Mouse (Mus musculus) olfactory bulb, adult 2 months (tissue): ENCODE results near the gene Tnpo3. TPM values are rescaled to one million over a fixed set of nuclear protein-coding genes. Genes with fewer than 3 reads are reported as not detected.
"Not testable (repeated sequence)": the region's sequence is repeated elsewhere in the genome, so short reads cannot be mapped to it uniquely, and the experiment has no call there.

ENCODE experiments used
- H3K27ac ChIP-seq: fragments of 200-500 bp; 2 replicates; pipeline ENCODE4 v1.5.1; 2012; ENCODE audit warnings: low read depth, low read length; ENCODE audit not compliant: insufficient read depth
- H3K4me1 ChIP-seq: fragments of 200-500 bp; 2 replicates; pipeline ENCODE4 v1.6.1; 2012; ENCODE audit warnings: low read length; ENCODE audit not compliant: control insufficient read depth, insufficient read depth
- H3K4me3 ChIP-seq: fragments of 200-500 bp; 2 replicates; pipeline ENCODE4 v1.5.1; 2012; ENCODE audit warnings: mild to moderate bottlenecking, low read depth, low read length, moderate library complexity; ENCODE audit not compliant: insufficient read depth
- CTCF ChIP-seq: fragments of 200-500 bp; IDR thresholded peaks from 2 replicates; pipeline ENCODE4 v1.5.1; 2012; ENCODE audit warnings: low read depth, mild to moderate bottlenecking, low read length, moderate library complexity; ENCODE audit not compliant: insufficient read depth
- POLR2A ChIP-seq: fragments of 200-500 bp; IDR thresholded peaks from 2 replicates; pipeline ENCODE4 v1.6.1; 2012; ENCODE audit warnings: mild to moderate bottlenecking, low read depth, low read length, moderate library complexity; ENCODE audit not compliant: insufficient read depth
- WGBS: fragments of 180-500 bp; shearing (Covaris S2); methylation state at CpG from one replicate; pipeline ENCODE4 v1.1.7; 2018; 5-methylcytosine and 5-hydroxymethylcytosine counted together
- polyA plus RNA-seq: library from polyadenylated mRNA; stranded (reverse); fragments of >200 nt; gene quantifications from 2 replicates; pipeline ENCODE4 v1.2.4, GENCODE M21; 2012; ENCODE audit warnings: low replicate concordance; ENCODE audit not compliant: missing spikeins, insufficient read depth, insufficient read length

Tnpo3 gene
- polyA plus RNA-seq, 1 experiment, result not detected

GRCm38 (mm10) chr6:29623857-29624256 lies 14.2 kb upstream of the Tnpo3 start:
- Histone ChIP-seq H3K4me3 (no peak overlapping the region), H3K4me1 (no peaks in the 10 kb centered on the region), H3K27ac (no peak overlapping the region)
- WGBS, result 92% methylated on average over 2 of the region's 2 CpGs
- no peak for TF ChIP-seq POLR2A
- TF ChIP-seq CTCF, result no peak

DNA sequence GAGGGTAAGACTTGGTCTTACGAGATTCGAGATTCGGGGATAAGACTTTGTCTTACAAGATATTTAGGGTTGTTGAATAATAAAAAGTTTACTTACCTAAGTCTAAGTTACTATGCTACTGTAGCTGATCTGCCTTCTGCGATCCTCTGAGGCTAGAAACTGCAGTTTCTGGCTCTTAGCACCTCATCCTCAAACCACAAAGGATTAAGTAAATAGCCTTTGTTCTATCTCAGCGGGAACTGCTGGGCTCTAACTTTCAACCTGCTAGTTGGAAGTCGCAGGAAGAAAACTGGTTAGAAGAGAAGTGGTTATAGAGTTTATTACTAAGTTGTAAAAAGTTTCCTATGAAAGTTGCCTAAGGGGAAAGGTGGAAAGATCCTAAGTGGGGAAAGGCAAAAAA lies 12.6 kb upstream of the Tnpo3 start:
- WGBS, result 54% methylated on average over 6 of the region's 6 CpGs
- no peaks in the 10 kb centered on the region for H3K4me1 ChIP-seq
- H3K4me3 ChIP-seq, result no peak overlapping the region
- H3K27ac ChIP-seq, result no peak overlapping the region
- no peak for TF ChIP-seq POLR2A
- TF ChIP-seq CTCF, result no peak

DNA sequence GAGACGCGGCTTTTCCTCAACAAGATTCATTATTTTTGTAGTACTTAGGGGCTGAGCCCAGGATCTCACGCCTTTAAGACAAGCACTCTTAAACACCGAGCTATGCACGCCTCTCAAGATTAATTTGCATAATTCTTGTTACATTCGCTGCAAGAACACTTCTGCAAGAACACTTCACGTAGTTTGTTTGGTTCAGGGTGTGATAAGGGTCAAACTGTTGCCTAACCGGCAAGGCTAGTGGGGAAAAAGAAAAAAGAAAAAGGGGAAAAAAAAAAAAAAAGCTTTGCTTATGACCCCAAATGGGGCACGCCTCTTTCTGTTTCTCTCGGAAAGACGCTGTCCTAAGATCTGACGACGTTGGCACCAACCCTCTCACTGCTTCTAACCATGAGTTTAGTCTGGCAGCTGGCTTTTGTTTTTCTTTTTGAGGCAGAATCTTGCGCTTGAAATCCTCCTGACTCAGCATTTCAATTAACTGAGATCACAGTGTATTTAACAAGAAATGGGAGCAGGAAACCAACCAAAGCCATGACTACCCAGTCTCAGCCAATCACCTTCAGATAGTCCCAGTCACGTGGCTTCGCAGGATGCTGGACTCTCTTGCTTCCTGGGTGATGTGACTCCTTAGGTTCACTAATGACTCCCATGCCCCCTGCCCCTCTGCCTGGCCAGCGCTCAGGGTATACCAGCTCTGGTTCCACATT lies 11.3 kb upstream of the Tnpo3 start:
- Histone ChIP-seq H3K4me1 (no peaks in the 10 kb centered on the region), H3K4me3 (no peak overlapping the region), H3K27ac (no peak overlapping the region)
- no peak for TF ChIP-seq POLR2A
- WGBS, result 44% methylated on average over 17 of the region's 17 CpGs

DNA sequence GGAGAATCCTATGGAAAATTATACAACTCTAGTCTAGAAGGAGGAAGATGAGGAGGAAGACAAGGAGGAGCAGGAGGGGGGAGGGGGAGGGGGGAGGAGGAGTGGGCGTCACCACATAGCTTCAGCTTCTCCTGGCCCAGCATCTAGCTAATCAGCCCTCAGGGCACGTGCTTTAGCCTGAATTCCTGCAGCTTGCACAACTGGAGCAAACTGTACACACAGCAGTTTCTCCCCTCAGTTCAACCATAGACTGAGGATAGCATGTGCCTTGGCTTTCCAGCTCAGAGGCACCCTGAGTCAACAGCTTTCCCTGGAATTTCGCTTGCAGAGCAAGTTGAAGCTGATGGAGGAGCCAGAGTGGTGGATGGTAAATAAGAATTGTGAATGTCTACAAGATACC lies 10.5 kb upstream of the Tnpo3 start:
- WGBS, result 47% methylated on average over 3 of the region's 3 CpGs
- no peak for TF ChIP-seq POLR2A
- no peak for TF ChIP-seq CTCF

DNA sequence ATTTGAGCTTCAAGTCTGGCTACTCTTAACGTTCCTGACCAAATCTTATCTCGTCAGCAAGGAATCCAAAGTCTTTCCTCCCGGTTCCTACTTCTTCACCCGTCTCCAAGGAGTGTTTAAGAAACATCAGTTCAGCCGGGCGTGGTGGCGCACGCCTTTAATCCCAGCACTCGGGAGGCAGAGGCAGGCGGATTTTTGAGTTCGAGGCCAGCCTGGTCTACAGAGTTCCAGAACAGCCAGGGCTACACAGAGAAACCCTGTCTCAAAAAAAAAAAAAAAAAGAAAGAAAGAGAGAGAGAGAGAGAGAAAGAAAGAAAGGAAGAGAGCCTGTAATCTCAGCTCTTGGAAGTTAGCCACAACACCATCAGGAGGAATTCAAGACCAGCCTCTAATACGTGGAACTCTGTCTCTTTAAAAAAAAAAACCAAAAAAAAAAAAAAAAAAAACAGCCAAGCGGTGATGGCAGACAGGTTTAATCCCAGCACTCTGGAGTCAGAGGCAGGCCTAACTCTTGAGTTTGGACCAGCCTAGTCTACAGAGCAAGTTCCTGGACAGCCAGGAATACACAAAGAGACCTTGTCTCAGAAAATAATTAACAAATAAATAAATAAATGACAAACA lies 443 bp upstream of the Tnpo3 start:
- WGBS, result 10% methylated on average over 13 of the region's 13 CpGs
- Histone ChIP-seq H3K4me3 (peak overlapping the region; percentile 68), H3K27ac (peak overlapping the region; percentile 17; the same call in 1 of the 2 replicates)
- H3K4me1 ChIP-seq, result not testable (repeated sequence)

More for the DNA sequence above, 10.5 kb upstream of the Tnpo3 start:
- H3K27ac ChIP-seq, result no peak overlapping the region
- H3K4me1 ChIP-seq, result no peaks in the 10 kb centered on the region
- no peak overlapping the region for H3K4me3 ChIP-seq

DNA sequence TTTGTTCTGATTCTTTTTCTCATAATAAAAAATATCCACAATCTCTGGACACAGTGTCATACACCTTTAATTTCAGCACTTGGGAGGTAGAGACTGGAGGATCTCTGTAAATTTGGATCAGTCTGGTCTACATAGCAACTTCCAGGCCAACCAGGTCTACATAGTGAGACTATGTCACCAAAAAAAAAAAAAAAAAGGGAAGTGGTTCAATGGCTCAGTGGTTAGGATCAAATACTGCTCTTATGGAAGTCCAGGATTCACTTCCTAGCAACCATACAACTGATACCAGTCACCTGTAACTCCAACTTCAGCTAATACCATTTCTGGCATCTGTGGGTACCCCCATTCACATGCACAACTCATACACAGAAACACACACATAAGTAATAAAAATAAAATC lies 9.5 kb downstream of the Tnpo3 start:
- Histone ChIP-seq H3K4me1 (no peaks in the 10 kb centered on the region), H3K4me3 (no peak overlapping the region), H3K27ac (no peak overlapping the region)
- no peak for TF ChIP-seq POLR2A
- no peak for TF ChIP-seq CTCF

DNA sequence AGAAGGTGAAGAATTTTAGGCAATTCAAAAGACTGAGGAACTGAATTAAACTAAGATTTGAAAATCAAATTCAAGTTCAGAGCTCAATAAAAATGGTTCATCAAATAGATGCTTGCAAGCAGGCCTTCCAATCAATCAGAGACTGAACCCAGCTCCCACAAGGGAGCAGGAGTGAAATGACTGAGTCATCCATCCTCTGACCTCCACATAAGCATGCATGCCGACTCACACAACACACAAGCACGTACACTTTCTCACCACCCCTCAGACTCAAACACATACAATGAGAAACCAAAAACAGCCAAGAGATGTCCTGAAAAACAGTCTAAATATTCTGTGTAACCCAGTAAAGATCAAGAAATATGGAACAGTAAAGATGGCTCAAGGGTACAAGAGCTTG lies 14.0 kb downstream of the Tnpo3 start:
- H3K4me3 ChIP-seq, result no peak overlapping the region
- TF ChIP-seq POLR2A, result no peak
- TF ChIP-seq CTCF, result no peak
- WGBS, result 64% methylated on average over 2 of the region's 2 CpGs

DNA sequence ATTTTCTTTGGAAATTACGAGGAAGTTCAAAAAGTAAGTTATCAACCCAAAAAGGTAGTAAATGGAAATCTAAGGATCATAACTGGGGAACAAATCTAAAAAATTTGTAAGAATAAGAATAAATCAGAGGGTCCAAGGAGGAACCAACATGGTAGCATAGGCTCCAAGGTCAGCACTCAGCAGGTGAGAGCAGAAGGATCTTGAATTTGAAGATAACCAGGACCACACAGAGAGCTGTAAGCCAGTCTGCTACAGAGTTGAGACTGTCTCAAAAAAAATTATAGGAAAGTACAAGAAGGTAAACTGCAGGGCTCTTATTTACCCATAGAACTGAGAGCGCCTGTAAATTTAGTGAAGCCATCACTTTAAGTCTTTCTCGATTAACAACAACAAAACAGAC lies 28.5 kb downstream of the Tnpo3 start:
- no peak for TF ChIP-seq POLR2A
- no peaks in the 10 kb centered on the region for H3K4me1 ChIP-seq
- no peak overlapping the region for H3K27ac ChIP-seq
- no peak overlapping the region for H3K4me3 ChIP-seq
- WGBS, result 94% methylated on average over 3 of the region's 3 CpGs

More for the DNA sequence above, 14.0 kb downstream of the Tnpo3 start:
- Histone ChIP-seq H3K4me1 (no peaks in the 10 kb centered on the region), H3K27ac (no peak overlapping the region)

GRCm38 (mm10) chr6:29580770-29581169 lies 28.9 kb downstream of the Tnpo3 start:
- no peak overlapping the region for H3K4me3 ChIP-seq
- WGBS, result 87% methylated on average over 1 of the region's 1 CpGs
- H3K4me1 ChIP-seq, result no peaks in the 10 kb centered on the region
- TF ChIP-seq POLR2A, result no peak
- TF ChIP-seq CTCF, result no peak
- no peak overlapping the region for H3K27ac ChIP-seq

DNA sequence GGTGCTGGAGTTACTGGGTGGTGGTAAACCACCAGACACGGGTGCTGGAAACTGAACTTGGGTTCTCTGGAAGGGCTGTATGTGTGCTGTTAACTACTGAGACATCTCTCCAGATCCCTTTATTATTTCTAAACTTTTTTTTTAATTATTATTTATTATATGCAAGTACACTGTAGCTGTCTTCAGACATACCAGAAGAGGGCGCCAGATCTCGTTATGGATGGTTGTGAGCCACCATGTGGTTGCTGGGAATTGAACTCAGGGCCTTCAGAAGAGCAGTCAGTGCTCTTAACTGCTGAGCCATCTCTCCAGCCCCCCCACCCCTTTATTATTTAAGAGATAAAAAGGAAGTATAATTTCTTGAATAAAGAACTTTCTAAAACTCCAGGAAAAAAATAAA lies 33.3 kb downstream of the Tnpo3 start:
- H3K4me1 ChIP-seq, H3K4me3 ChIP-seq, H3K27ac ChIP-seq: not testable (repeated sequence)
- 90% methylated on average over 3 of the region's 3 CpGs for WGBS
